Mouse (Mus musculus) small intestine, adult 10 weeks (tissue): ENCODE data around the gene Myrfl. TPM values are rescaled to one million over a fixed set of nuclear protein-coding genes. Genes with fewer than 3 reads are reported as not detected.

Experiments used
- polyA plus RNA-seq: library from polyadenylated mRNA; stranded (reverse); fragments of 350-450 nt; fragmentation: Illumina TruSeq; extraction: RNeasy Lipid Tissue Mini Kit (QIAGEN cat#74804); gene quantifications from one replicate; pipeline ENCODE4 v1.2.3, GENCODE M21; 2014; ENCODE audit warnings: low replicate concordance

Myrfl gene
- 26.7 TPM for polyA plus RNA-seq

DNA sequence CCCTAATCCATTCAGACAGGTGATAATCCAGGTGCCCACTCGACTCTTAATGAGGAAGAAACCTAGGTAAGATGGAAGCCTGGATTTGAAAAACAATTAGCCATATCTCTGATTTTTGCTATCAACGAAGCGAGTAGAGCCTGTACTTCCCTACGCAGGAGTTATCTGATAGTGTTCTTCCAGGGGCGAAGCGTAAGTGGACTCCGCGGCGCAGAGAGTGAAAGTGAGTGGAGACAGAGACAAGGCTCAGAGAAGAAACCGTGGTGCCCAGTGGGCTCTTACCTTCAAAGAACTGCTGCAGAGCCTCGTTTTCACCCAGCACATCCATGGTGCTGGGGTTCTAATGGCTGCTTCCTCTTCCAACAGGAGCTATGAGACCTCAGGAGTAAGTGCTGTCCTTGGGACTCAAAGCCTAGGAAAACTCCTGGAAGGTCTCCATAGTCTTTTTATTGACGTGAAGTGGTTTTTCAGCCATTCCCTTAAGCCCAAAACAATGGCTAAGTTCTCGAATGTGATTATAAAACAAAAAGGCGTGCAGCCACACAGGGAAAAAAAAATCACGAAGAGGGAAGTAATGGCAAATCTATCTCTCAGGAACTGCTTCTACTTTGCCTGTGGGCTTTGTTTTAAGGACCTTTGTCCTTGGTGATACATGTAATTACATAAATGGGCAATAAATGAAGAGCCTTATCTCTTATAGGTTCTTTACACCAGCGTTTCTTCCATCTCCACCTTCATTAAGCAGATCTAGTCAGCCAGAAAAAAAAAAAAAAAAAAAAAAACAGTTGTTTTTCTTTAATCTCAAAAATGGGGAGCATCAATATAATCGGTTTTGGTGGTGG is at the start of gene Myrfl:
TSS of gene Myrfl (minus strand) at position 584 of the 842 bp plus-strand sequence.

Other genes starting within 250 kb of the Myrfl start
- 13.6 TPM for gene Rab3ip, start 53.9 kb upstream of the Myrfl start, polyA plus RNA-seq
- gene Gm10271, start 75.7 kb upstream of the Myrfl start, polyA plus RNA-seq = not detected
- gene Best3, start 89.4 kb upstream of the Myrfl start, polyA plus RNA-seq = not detected
- not detected for gene Lrrc10, start 148.4 kb upstream of the Myrfl start, polyA plus RNA-seq
- gene Cct2, start 166.9 kb upstream of the Myrfl start, polyA plus RNA-seq = 130 TPM